Mouse (Mus musculus): ENCODE results near the gene Zic4.

Zic4 gene

GRCm38 (mm10) chr9:91361856-91362601 lies at the start of gene Zic4:
Zic4 (plus strand) TSS chr9:91362413.
- DNase-seq (ENCODE audit: low read depth, low spot score) = peak; percentile 21

GRCm38 (mm10) chr9:91347591-91347990 lies 14.6 kb upstream of the Zic4 start:
- no peak for DNase-seq (ENCODE audit: low read depth, low spot score)

- no peak for DNase-seq (ENCODE audit: low read depth, low spot score)
Observed at GRCm38 (mm10) chr9:91348746-91349145, 13.5 kb upstream of the Zic4 start.

GRCm38 (mm10) chr9:91350211-91350791 lies 11.9 kb upstream of the Zic4 start:
- DNase-seq (ENCODE audit: low read depth, low spot score) = no peak

- DNase-seq (ENCODE audit: low read depth, low spot score) = no peak
Observed at GRCm38 (mm10) chr9:91350861-91351291, 11.3 kb upstream of the Zic4 start.

GRCm38 (mm10) chr9:91351361-91351760 lies 10.9 kb upstream of the Zic4 start:
- no peak for DNase-seq (ENCODE audit: low read depth, low spot score)

- no peak for DNase-seq (ENCODE audit: low read depth, low spot score)
Observed at GRCm38 (mm10) chr9:91351961-91352411, 10.2 kb upstream of the Zic4 start.

- DNase-seq (ENCODE audit: low read depth, low spot score) = no peak
Observed at GRCm38 (mm10) chr9:91352786-91353185, 9.4 kb upstream of the Zic4 start.

- DNase-seq (ENCODE audit: low read depth, low spot score) = no peak
Observed at GRCm38 (mm10) chr9:91353551-91354433, 8.4 kb upstream of the Zic4 start.

GRCm38 (mm10) chr9:91354434-91355269 lies 7.6 kb upstream of the Zic4 start:
- DNase-seq (ENCODE audit: low read depth, low spot score) = no peak

- no peak for DNase-seq (ENCODE audit: low read depth, low spot score)
Observed at GRCm38 (mm10) chr9:91355270-91355589, 7.0 kb upstream of the Zic4 start.

GRCm38 (mm10) chr9:91355629-91356352 lies 6.4 kb upstream of the Zic4 start:
- DNase-seq (ENCODE audit: low read depth, low spot score) = no peak

- no peak for DNase-seq (ENCODE audit: low read depth, low spot score)
Observed at GRCm38 (mm10) chr9:91356353-91356740, 5.9 kb upstream of the Zic4 start.

GRCm38 (mm10) chr9:91357321-91357720 lies 4.9 kb upstream of the Zic4 start:
- DNase-seq (ENCODE audit: low read depth, low spot score) = no peak

GRCm38 (mm10) chr9:91358851-91359687 lies 3.1 kb upstream of the Zic4 start:
- no peak for DNase-seq (ENCODE audit: low read depth, low spot score)

- DNase-seq (ENCODE audit: low read depth, low spot score) = no peak
Observed at GRCm38 (mm10) chr9:91360151-91361032, 1.8 kb upstream of the Zic4 start.

GRCm38 (mm10) chr9:91361033-91361855 lies 969 bp upstream of the Zic4 start:
- no peak for DNase-seq (ENCODE audit: low read depth, low spot score)

All from CD4-positive helper T cell, adult 2 months (primary cell).